Mouse (Mus musculus) midbrain, embryonic 10.5 days (tissue): ENCODE data around the gene Gapvd1. TPM values are rescaled to one million over a fixed set of nuclear protein-coding genes. Genes with fewer than 3 reads are reported as not detected.
"Not testable (repeated sequence)": the region's sequence is repeated elsewhere in the genome, so short reads cannot be mapped to it uniquely, and the experiment has no call there.

Experiments
- DNase-seq: peaks from one replicate; pipeline ENCODE4 v3.0.0-alpha.2; 2017; ENCODE audit warnings: low spot score
- H3K27ac ChIP-seq: fragments of 300-500 bp; sonication (generic); replicated peaks from 2 replicates; pipeline ENCODE4 v1.5.1; 2016; ENCODE audit warnings: mild to moderate bottlenecking
- H3K27me3 ChIP-seq: fragments of 300-500 bp; sonication (generic); 2 replicates; pipeline ENCODE4 v1.6.1; 2016; ENCODE audit warnings: low read depth, mild to moderate bottlenecking; ENCODE audit not compliant: poor library complexity, severe bottlenecking
- H3K36me3 ChIP-seq: fragments of 300-500 bp; sonication (generic); 2 replicates; pipeline ENCODE4 v1.6.1; 2016; ENCODE audit warnings: mild to moderate bottlenecking, moderate library complexity
- H3K4me1 ChIP-seq: fragments of 300-500 bp; sonication (generic); 2 replicates; pipeline ENCODE4 v1.6.1; 2016
- H3K4me3 ChIP-seq: fragments of 300-500 bp; sonication (generic); 2 replicates; pipeline ENCODE4 v1.5.1; 2016; ENCODE audit warnings: mild to moderate bottlenecking, moderate library complexity
- H3K9me3 ChIP-seq: fragments of 300-500 bp; sonication (generic); replicated peaks from 2 replicates; pipeline ENCODE4 v1.6.1; 2016; ENCODE audit warnings: mild to moderate bottlenecking
- WGBS: fragments of 180-500 bp; shearing (Covaris S2); methylation state at CpG from one replicate; pipeline ENCODE4 v1.1.7; 2016; 5-methylcytosine and 5-hydroxymethylcytosine counted together
- polyA plus RNA-seq: library from polyadenylated mRNA; unstranded; fragments of >200 nt; fragmentation: Nextera tagmentation; extraction: Ambion mirVana; gene quantifications from 2 replicates; pipeline ENCODE4 v1.2.1, GENCODE M21; 2016

The Gapvd1 gene
- 87.0 and 96.2 TPM in 2 replicates for polyA plus RNA-seq

DNA sequence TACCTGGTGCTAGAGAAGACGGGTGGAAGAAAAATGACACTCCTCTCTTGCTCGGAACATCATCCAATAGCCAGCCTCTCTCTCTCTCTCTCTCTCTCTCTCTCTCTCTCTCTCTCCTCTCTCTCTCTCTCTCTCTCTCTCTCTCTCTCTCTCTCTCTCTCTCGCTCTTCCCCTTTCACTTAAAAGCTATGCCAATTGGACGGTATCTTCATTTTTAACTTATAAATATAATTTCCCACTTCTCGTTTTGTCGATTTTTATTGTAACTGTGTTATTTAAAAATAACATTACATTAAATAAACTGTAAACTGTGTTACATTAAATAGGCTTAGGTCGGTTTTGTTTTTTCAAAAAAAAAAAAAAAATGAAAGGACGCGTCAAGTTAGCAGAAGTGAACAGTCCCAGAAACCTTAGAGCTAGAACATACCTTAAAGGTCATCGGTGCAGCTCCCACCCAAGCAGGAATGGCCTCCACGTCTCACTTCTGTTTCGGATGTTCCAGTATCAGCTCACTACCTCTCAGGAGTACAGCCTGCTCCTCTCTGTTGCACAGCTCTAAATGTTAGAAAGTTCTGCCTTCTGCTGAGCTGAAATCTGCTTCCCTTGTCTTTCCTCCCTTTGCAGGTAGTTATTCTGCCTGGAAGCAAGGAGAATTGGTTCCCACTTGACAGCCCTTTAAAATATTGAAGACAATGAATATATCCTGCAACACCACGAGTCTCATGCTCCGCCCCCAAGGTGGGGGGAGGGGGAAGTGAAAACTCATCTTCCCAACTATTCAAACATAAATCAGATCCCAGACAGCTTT, at the start of gene Gapvd1:
TSS of gene Gapvd1 (minus strand) at position 682 of the 808 bp plus-strand sequence.
- H3K27ac ChIP-seq: peak within 1 kb of the TSS; percentile 97
- H3K9me3 ChIP-seq: no peaks in the 10 kb centered on the region
- peaks cover 25% of the 10 kb centered on the region for H3K4me1 ChIP-seq
- no peaks in the 10 kb centered on the region for H3K27me3 ChIP-seq
- peak within 1 kb of the TSS; percentile 75 for H3K4me3 ChIP-seq
- H3K36me3 ChIP-seq: no peaks in the 10 kb centered on the region
- 2% methylated on average over 14 of the region's 14 CpGs for WGBS
- peak; percentile 31 for DNase-seq

DNA sequence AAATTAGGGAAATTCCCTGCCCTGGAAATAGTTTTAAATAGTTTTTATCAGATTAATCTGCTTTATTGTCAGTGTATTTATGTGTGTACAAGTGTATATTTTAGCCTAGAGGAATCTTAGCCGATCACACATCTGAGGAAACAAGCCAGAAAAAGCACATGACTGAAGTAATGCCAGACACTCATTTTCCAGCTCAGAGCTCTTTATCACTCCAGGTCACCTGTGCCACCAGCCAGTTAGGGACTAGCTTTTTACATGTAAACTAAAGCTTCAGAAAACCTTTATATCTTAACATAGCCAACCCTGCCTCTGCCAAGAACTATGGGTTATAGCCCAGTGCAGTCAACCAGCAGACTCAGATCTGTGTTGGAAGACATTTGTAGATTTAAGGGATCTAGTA, 49.8 kb upstream of the Gapvd1 start:
- no peak for DNase-seq
- WGBS: 93% methylated on average over 1 of the region's 1 CpGs
- no peaks in the 10 kb centered on the region for H3K27me3 ChIP-seq
- H3K27ac ChIP-seq: no peak overlapping the region
- H3K9me3 ChIP-seq: no peaks in the 10 kb centered on the region
- H3K36me3 ChIP-seq: peaks cover 59% of the 10 kb centered on the region
- no peak overlapping the region for H3K4me3 ChIP-seq
- peaks cover 19% of the 10 kb centered on the region for H3K4me1 ChIP-seq

DNA sequence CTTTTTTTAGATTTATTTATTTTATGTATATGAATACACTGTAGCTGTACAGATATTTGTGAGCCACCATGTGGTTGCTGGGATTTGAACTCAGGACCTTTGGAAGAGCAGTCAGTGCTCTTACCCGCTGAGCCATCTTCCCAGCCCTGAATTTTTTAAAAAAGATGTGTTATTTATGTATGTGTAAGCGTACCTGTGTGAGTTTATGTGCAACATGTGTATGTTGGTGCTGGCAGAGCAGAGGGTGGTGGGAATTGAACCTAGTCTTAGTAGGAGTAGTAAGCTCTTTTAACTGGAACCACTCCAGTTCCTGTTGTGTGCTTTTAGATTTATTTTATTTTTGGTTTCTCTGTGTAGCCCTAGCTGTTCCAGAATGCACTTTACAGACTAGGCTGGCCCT, 49.1 kb upstream of the Gapvd1 start:
- Histone ChIP-seq H3K4me3 (no peak overlapping the region), H3K36me3 (peaks cover 53% of the 10 kb centered on the region), H3K9me3 (no peaks in the 10 kb centered on the region), H3K27ac (no peak overlapping the region), H3K4me1 (peaks cover 25% of the 10 kb centered on the region), H3K27me3 (no peaks in the 10 kb centered on the region)
- WGBS: 92% methylated on average over 2 of the region's 2 CpGs
- no peak for DNase-seq

DNA sequence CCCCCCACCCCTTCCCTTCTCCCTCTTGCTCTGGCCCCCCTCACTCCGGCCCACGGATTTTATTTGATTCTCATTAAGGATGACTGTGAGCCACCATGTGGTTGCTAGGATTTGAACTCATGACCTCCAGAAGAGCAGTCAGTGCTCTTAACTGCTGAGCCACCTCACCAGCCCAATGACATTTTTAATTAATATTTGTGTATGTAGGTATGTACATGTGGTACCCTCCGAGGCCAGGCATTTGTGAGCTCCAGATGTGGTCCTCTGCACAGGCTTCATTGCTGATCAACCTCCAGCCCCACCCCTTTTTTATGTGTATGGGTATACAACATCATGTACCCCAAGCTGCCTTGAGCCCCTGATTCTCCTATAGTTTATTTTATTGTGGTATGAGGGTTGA, 48.7 kb upstream of the Gapvd1 start:
- Histone ChIP-seq H3K4me3 (peak overlapping the region; percentile 71), H3K9me3 (no peaks in the 10 kb centered on the region), H3K27ac (no peak overlapping the region), H3K4me1 (peaks cover 29% of the 10 kb centered on the region), H3K36me3 (peaks cover 48% of the 10 kb centered on the region), H3K27me3 (no peaks in the 10 kb centered on the region)
- DNase-seq: no peak
- WGBS: 89% methylated on average over 3 of the region's 3 CpGs

DNA sequence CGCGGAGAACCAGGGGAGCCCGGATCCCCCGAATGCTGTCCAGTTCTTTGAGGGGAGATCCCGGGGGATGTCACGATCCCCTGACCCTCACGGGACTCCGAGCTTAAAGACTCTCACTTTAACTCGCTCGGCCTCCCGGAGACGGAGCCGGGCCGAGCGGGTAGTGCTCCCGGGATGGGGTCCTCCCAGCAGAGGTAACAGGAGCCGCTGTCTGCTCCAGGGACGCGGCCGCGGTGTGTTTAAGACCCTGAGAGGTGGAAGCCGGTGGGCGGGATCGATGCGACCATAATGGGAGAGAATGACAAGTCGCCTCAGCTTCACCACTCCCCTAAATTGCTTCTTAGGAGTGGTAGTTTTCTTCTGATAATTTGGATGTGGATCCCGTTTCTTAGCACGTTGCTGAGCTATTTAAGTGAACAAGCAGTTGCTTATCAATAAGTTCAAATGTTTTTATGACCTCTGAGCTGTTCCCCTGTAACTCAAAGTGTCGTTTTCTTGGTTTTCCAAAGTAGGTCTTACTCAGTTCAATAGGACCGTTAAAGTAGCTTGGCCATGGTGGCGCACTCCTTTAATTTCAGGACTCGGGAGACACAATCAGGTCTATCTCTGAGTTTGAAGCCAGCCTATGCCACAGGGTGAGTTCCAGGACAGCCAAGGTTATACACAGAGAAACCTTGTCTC, 47.7 kb upstream of the Gapvd1 start:
- under 1% methylated on average over 26 of the region's 32 CpGs for WGBS
- peak overlapping the region; percentile 71 for H3K4me3 ChIP-seq
- peaks cover 38% of the 10 kb centered on the region for H3K36me3 ChIP-seq
- peak overlapping the region; percentile 90 for H3K27ac ChIP-seq
- peak; percentile 27 for DNase-seq
- peaks cover 31% of the 10 kb centered on the region for H3K4me1 ChIP-seq
- H3K27me3 ChIP-seq, H3K9me3 ChIP-seq: not testable (repeated sequence)

DNA sequence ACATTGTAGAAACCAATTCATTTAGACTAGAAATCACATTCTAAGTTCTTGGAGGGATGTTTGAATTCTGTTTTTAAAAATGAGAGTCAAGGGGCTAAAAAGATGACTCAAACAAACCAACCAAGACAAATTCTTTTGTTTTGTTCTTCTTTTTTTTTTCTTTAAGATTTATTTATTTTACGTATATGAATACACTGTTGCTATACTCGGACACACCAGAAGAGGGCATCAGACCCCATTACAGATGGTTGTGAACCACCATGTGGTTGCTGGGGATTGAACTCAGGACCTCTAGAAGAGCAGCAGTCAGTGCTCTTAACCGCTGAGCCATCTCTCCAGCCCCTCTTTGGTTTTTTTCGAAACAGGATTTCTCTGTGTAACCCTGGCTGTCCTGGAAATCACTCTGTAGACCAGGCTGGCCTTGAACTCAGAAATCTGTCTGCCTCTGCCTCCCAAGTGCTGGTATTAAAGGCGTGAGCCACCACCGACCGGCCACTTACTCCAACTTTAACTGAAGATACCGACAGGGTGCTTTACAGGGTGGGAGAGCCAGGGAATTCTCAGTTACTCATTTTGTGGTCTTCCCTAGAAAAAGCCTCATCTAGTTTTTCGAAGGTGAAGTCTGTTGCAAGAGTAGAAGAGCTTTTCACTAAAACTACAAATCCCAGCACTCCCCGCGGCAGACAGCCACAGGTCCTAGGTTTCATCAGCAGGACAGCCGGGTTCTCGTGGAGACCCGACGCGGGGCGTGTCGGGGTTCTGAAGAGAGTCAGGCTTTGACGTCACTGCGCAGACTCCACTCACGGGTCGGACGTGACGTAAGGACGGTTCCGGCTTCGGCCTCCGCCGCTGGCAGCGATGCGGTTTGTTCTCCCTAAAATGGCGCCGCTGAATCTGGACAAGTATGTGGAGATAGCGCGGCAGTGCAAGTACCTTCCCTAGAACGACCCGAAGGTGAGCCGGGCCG, 46.8 kb upstream of the Gapvd1 start:
- peak; percentile 97 for DNase-seq
- Histone ChIP-seq H3K9me3 (no peaks in the 10 kb centered on the region), H3K36me3 (peaks cover 32% of the 10 kb centered on the region), H3K4me1 (peaks cover 31% of the 10 kb centered on the region), H3K4me3 (peak overlapping the region; percentile 71), H3K27ac (peak overlapping the region; percentile 90), H3K27me3 (no peaks in the 10 kb centered on the region)
- 5% methylated on average over 39 of the region's 39 CpGs for WGBS

DNA sequence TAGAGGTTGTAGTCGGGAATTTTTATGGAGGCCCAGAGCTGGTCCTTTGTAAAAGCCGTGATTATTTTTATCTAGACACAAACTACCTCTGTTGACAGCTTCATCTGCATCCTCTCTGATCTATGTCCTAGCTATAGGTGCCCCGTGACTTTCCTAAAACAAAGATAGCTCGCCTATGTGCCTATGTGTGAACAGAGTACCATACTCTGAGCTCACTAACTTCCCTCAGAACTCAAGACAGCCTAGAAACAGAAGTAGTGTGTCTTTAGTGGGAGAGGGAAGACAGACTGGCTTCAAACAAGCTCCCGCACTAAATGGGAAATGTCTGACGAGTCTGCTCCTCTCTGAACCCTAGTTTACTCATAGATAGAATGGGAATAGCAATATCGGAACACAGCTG, 45.3 kb upstream of the Gapvd1 start:
- H3K27ac ChIP-seq: no peak overlapping the region
- no peaks in the 10 kb centered on the region for H3K27me3 ChIP-seq
- peak overlapping the region; percentile 81 for H3K4me3 ChIP-seq
- H3K9me3 ChIP-seq: no peaks in the 10 kb centered on the region
- H3K36me3 ChIP-seq: peaks cover 32% of the 10 kb centered on the region
- no peak for DNase-seq
- peaks cover 31% of the 10 kb centered on the region for H3K4me1 ChIP-seq
- WGBS: 81% methylated on average over 7 of the region's 7 CpGs

DNA sequence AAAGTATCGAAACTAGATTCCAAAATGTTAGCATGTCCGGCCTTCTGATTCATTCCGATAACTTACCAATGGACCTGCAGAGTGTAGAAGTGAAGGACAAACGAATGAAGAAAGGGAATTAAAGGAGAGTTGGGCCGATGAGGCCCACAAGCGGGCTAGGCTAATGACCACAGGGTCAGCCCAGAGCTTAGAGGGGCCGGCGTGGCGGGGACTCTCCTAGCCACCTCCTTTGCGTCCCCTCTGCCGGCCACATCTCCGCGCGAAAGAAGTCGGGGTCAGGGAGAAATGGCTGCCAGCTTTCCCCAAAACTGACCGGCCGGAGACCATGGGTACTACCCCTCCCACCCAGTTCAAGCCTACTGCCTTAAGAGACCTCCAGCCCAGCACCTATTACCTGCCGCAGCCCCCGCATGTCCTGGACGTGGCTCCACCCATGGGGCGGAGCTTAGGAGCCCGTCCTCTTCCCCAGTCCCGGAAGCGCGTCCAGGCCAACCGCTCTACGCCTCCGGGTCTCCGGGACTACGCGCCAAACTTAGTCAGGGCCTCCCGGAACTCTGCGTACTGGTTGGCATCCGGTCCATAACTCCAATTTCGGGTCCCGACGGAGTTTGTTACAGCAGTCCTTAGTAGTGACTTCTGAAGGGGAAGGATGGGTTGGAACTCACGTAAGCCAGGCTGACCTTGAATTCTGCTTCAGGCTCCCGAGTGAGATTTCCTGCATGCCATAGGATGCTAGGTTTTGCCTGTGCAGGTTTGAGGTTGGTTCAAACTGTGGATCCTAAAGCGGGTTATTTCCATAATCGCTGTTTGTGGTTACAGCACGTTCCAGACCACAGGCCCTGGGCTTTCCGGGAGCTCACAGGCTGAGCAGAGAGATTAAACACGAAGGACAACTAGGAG, 44.6 kb upstream of the Gapvd1 start, which contains the start of gene Rabepk:
TSS of gene Rabepk (minus strand) at position 556 of the 900 bp plus-strand sequence.
- WGBS: 5% methylated on average over 44 of the region's 44 CpGs
- peak within 1 kb of the TSS; percentile 82 for H3K27ac ChIP-seq
- H3K27me3 ChIP-seq: no peaks in the 10 kb centered on the region

DNA sequence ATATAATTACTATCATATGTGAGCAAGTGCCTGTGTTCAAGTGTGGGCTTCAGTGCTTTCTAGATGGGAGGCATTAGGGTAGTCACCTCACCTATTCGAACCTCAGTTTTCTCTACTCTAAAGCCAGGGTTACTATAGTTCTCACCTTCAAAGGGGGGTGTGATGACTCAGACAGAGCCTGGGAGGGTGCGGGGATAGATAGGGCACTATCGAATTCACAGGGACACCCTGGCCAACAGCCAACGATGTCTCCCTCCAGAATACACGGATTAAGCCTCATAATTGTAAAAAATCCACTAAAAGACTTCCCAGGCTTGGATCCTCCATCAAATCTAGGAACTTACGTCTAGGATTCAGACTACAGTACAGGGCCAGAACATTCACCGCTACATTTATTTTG, 40.4 kb upstream of the Gapvd1 start:
- no peak overlapping the region for H3K4me3 ChIP-seq
- H3K4me1 ChIP-seq: peaks cover 18% of the 10 kb centered on the region
- WGBS: 95% methylated on average over 7 of the region's 7 CpGs
- no peaks in the 10 kb centered on the region for H3K9me3 ChIP-seq
- no peak for DNase-seq
- H3K36me3 ChIP-seq: peaks cover 40% of the 10 kb centered on the region
- no peaks in the 10 kb centered on the region for H3K27me3 ChIP-seq
- H3K27ac ChIP-seq: no peak overlapping the region

More for the DNA sequence above, 44.6 kb upstream of the Gapvd1 start, which contains the start of gene Rabepk:
- Histone ChIP-seq H3K36me3 (peaks cover 32% of the 10 kb centered on the region), H3K9me3 (no peaks in the 10 kb centered on the region), H3K4me3 (peak within 1 kb of the TSS; percentile 81), H3K4me1 (peaks cover 31% of the 10 kb centered on the region)
- peak; percentile 79 for DNase-seq

DNA sequence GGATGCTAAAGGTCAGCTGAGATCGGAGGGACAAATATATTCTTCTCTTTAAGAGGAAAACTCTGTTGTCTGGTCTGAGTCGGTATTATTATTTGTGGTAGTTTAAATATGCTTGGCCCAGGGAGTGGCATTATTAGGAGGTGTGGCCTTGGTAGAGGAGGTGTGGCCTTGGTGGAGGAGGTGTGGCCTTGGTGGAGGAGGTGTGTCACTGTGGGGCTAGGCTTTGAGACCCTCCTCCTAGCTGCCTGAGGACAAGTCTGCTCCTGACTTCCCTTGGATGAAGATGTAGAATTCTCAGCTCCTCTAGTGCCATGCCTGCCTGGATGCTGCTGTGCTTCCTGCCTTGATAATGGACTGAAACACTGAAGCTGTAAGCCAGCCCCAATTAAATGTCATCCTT, 39.5 kb upstream of the Gapvd1 start:
- no peaks in the 10 kb centered on the region for H3K27me3 ChIP-seq
- H3K9me3 ChIP-seq: no peaks in the 10 kb centered on the region
- no peak for DNase-seq
- H3K4me1 ChIP-seq: peaks cover 10% of the 10 kb centered on the region
- H3K4me3 ChIP-seq: no peak overlapping the region
- WGBS: 92% methylated on average over 2 of the region's 2 CpGs
- H3K27ac ChIP-seq: no peak overlapping the region
- peaks cover 47% of the 10 kb centered on the region for H3K36me3 ChIP-seq

DNA sequence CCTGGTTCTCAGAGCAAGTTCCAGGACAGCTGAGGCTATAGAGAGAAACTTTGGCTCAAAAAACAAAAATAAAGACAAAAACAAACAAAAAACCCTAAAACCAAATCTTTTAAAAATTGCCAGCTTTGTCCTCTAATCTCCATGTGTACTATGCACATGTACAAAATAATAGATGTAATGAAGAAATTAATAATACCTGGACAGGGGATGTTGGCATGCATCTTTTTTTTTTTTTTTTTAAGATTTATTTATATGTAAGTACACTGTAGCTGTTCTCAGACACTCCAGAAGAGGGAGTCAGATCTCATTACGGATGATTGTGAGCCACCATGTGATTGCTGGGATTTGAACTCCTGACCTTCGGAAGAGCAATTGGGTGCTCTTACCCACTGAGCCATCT, 37.5 kb upstream of the Gapvd1 start:
- H3K4me1 ChIP-seq, DNase-seq, H3K27me3 ChIP-seq, H3K4me3 ChIP-seq, H3K9me3 ChIP-seq, H3K27ac ChIP-seq: not testable (repeated sequence)
- peaks cover 63% of the 10 kb centered on the region for H3K36me3 ChIP-seq
- WGBS: 88% methylated on average over 2 of the region's 2 CpGs
